Mouse (Mus musculus) frontal cortex, postnatal 36 days (tissue): ENCODE measurements around the gene Dpm3.
A peak's percentile ranks its signal among the peaks of the same experiment; 100 is the strongest.

Source experiments
- DNase-seq, 2 experiments: peaks; one replicate each; pipeline ENCODE4 v3.0.0; 2022; ENCODE audit warnings: low spot score in 2 of 2

The Dpm3 gene

DNA sequence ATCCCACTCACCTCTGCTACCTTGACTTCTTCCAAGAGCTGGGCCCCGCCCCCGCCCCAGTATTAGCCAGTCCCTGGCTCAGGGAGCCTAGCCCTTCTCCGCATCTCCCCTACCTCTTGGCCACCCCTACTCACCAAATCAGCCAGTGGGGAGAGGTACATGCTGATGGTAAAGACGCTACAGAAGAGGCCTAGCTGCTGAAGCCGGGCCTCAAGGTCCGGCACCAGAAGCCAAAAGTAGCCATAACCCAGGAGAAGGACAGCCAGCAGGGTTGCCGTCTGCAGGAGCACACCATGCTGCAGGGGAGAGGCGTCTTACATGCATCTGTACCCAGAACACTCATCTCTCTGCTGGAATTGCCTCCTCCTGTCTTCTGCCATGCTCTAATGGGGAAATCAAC lies 9.8 kb downstream of the Dpm3 start:
- DNase-seq = no peak

DNA sequence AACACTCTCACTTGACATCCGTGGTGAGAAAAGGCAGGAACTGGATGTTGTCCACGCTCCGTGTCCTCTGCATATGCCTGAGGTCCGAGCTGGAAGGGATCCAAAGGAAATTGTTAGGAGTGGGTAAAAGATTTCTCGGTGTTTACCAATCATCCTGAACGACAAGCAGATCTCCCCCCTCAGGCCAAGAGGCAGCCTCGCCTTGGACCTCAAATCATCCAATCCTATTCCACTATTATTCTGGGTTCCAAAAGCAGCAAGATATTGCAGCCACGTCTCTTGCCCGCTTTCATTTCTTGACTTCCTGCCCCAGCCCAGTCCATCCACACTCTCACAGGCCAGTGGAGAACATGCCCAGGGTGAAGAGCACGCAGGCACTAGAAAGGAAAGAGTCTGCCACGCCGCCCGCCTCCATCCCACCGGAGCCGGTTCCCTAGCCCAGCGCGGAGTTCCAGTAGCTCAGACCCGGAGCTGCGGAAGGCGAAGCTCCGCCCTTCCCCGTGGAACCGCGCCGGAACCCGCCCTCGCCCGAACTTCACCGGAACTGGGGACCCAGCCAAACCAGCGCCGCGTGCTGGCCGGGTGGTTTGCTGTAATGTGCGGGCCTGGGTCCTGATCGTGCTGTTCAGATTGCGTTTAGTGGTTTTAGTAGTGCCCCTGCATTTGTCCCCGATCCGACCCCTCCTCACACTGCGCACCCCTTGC lies 11.0 kb downstream of the Dpm3 start, which contains the start of gene Slc50a1:
Slc50a1 (minus strand) TSS at position 520 of the 705 bp plus-strand sequence.
- DNase-seq = peak; percentile 81 to 88

DNA sequence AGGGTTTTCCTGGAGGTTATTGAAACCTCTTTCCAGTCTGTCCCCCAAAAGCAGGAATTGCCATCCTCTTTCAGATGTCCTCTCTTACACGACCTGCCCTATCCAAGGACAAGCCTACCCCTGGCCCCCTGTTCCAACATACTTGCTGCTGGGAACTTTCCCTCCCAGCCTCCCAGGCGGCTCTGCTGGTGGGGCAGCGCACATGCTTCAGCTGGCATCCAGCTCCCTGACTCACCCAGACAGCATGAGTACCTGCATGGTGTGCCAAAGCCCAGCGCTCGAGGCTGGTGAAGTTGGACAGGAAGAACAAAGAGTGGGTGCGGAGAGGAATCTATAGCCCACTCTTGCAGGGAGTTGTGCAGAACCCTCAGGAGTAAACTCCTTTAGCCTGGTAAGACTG lies 11.7 kb downstream of the Dpm3 start:
- peak; percentile 60 to 66 for DNase-seq

DNA sequence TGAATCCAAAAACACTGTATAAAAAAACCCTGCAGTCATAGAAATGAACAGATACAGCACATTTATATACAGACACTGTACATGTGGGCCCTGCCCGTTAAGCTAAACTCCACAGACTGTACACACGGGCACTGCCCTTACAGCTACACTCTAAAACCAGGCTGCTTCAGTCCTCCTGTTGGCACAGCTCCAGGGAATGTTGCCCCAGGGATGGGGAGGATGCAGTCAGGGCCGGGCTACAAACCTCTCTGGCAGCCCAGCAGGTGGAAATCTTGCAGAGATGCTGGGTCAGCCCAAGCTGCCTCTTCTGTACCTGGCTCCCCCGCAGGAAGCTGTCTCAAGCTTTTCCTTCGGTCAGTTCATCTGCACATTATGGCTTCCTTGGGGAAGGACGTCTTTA lies 12.6 kb downstream of the Dpm3 start:
- DNase-seq = no peak

DNA sequence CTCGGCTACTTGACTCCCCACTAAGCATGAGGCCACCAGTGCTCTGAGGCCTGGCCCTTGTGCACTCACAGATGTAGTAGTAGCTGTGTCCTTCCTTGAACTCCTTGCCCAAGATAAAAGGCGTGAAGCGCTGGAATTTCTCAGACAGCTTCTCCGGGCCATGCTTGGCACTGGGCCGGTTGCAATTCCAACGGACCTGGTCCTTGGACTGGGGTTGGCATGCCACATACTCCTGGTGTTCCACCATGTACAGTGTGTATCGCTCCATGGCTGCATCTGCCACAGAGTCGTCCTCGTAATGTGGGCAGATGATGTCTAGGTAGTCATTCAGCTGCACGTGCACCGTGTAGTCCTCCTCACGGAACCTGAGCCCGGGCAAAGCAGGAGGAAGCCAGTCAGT lies 16.9 kb downstream of the Dpm3 start:
- no peak for DNase-seq

DNA sequence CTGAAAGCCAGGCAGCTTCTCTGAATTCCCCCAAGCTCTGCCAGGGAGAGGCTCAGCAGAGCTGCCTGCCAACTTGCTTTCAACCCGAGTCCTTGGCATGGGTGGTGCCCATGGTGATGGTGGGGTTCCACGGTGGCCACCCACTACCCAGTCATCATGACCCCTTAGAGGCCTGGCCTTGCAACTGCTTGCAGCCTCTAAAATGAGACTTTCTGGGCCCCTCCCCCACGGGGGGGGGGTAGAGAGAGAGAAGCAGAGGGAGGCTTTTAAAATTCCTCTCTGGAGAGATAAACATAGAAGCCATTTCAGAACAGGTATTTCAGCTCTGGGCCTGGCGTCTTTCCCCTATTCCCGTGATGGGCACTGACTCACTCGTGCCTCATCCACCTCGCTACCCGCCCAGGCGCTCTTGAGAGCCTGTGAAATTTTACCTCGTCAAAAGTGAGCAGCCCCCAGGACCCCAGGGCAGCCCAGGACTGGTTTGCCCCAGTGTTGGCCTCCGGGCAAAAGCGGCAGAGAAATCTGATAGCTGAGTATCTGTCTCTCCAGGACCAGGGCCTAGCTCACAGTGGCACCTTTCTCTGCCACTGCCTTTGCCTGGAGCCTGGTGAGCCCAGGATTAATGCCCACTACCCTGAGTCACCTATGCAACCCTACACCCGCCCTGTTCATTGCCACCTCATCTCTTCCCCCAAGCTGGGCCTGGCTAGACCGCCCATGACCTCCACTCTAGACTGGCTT lies 18.3 kb downstream of the Dpm3 start:
- no peak for DNase-seq

DNA sequence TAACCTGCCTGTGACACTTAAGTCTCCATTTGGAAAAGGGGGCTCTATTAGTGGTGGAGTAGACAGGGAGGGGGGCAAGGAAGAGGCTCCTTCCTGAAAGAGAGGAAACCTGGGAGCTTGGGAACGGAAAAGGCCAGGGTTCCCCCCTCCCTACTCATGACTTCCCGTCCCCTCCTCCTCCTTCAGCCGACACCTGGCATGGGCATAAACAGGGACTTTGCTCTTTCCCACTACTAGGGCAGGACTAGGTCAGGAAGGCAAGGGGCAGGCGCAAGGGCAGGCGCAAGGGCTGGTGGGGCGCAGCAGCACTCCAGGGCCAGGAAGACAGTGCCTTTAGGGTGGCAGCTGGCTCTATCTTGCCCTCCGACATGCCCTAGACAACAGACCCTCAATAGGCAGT lies 18.9 kb downstream of the Dpm3 start:
- no peak for DNase-seq

DNA sequence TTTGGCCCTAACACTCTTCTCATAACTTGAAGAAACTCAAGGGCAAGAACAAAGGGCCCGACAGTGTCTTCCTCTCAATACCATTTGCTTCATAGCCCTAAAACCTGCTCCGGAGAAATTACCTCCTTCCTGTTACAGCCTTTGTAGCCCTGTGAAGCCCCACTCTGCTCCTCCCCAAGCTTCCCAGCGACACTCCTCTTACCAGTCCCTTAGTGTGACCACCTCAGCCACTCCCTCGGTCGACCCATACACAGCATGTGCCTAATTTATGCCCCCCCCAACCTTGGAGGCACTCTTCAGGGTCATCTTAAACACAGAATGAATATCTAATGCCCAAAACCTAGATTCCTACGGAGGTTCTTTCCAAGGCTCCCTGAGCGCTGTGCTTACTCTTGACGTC lies 19.5 kb downstream of the Dpm3 start:
- no peak for DNase-seq

DNA sequence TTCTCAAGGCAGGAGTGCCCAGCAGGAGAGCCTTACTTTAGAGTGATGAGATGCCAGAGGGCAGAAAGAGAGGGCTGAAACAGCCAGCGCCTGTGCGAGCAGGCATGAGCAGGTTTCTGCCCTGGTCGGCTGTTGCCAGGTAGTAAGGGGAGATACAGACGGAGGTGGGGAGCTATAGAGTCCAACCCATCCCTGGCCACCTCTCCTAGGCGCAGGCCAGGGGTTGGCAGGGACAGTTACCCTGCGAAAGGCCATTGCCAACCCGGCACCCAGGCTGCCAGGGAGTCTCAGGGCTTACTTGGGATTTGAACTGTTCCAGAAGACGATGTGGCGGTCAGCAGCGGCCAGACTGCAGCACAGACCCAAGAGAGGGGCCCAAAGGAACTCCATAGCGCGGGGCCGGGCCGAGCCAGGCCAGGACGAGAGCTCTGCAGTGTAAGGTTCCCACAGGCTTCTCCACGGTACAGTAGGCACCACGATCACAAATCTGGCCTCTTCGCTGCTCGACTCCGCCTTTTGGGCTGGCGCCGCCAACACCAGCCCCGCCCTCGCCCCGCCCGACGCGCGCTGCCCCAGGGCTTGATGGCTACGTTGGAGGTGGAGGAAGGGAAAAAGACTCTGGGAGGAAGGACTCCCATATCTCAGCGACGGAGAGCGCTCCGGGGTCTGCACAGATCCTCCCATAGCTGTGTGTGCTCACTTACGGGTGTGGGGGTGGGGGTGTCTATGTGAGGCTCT lies 20.2 kb downstream of the Dpm3 start:
- peak; percentile 75 for DNase-seq

DNA sequence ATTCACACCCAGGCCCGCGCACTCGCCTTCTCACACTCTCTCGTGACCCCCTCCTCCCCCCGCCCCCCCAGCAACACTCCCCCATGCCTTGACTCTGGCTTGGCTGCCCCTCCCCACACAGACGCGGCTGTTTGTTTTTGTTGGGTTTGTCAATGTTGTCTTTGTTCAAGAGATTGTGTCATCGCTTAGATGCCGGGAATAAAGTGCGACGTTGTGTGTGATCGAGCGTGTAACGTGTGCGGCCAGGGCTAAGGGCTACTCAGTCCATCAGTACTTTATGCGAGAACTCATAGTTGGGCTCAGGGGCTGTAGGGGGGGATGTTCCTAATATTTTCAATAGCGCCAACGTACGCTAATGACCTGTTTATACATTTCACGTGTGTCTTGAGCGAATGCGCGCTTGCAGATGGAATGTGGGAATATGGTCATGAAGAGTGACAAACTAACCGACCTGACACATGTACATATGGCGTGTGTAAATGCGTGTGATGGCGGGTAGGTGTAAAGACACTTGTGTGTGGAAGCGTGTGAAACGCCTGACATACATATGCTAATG lies 21.0 kb downstream of the Dpm3 start:
- DNase-seq = no peak

DNA sequence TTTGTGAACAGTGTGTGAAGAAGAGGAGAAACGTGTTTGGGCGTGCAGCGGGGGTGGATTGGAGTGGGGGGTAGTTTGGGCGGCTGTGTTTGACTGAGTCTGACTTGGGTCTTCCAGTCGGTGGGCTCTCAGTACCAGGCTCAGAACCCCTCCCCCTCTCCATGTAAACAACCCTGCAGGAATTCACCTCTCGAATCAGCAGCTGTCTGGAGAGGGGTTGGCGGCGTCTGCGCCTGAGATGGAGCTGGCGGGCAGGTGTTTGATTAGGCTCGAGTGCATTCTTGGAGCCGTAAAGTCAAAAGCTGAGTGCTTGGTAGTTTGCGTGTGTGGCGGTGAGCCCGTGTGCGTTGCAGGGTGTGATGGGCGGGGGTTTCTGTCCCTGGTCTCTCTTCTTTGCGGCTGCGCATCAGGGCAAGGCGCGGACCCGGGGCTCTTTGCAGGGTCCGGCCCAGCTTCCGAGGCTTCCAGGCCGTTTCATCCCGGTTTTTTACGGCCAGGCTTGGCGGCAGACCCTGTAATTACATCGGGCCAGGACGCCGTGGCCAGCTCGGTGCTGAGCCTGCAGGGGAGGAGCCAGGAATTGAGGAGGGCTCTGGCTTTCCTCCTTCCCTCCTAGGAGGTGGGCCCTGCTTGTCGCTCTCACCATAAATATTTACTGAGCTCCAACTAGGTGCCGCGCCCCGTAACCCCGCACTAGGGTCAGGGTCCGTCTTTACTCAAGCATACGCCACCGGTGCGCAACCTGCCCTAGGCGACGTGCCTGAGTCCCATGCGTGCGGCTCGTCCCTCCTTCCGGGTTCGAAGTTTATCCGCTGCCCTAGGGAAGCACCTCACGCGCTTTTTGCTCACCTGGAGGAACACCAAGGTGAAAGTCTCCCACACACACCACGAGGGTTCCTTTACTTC lies 21.7 kb downstream of the Dpm3 start, which contains the start of gene Efna1:
Efna1 (minus strand) TSS at position 537 of the 906 bp plus-strand sequence.
- DNase-seq = no peak

DNA sequence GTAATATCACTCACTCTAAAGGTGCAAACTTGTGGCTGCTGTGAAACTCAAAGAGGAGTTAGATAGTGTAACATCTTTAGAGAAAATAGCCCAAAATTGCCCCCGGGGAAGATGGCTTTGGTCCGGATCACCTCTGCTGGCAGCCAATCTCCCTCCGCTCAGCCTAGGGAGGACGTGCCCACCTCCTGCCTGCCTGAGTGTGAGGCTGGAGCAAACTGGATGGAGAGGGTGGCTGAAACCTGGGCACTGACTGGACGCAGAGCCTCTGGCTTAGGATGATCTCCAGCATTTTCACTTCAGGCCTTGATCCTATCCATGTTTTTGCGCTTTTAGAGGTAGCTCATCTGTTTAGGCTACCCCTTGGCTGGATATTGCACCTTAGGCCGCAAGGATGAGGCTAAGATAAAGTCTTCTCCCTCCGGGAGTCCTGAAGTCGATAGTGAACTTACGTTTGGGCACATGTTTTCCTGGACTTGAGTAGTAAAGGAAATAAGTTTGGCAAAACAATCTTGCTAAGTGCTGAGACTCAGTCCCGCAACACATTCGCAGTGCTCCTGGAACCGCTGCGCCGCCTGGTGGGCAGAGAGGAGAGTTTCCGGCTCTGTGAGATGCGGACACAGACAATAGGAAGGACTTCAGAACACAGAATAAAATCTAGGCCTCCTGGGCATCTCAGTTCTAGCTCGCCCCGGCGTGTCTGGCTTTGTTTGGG lies 22.6 kb downstream of the Dpm3 start:
- peak; percentile 81 to 82 for DNase-seq

DNA sequence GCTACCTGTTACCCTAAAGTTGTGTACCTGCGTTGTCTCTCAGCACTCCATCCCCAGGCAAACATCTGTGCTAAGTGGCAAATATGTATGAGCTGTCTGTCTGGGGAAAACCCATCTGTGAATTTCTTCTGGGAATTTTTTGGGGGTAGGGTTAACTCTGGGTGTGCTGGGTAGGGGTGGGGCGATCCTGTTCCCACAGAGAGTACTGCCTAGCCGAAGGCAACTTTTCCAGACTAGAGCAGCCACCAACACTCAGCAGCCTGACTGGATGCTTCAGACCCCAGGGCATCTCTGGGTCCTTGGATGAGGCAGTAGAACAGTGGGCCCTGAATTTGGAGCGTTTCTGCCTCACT lies 23.1 kb downstream of the Dpm3 start:
- no peak for DNase-seq

DNA sequence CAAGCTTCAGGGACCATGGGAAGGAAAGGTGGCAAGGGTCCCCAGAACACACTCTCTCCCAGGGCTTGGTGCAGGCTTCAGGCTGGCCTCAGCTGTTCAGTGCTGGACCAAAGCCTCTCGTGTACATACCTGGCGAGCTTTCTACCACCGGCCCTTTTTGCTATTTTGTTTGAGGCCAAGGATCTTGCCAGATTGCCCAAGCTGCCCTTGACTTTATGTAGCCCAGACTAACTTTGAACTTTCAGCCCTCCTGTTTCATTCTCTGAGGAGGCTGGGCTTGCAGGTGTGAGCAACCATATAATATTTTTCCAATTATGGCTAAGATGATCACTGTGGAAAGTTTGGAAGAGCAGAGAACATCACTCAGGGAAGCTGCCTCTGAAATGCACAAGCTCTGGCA lies 25.1 kb downstream of the Dpm3 start:
- no peak for DNase-seq

DNA sequence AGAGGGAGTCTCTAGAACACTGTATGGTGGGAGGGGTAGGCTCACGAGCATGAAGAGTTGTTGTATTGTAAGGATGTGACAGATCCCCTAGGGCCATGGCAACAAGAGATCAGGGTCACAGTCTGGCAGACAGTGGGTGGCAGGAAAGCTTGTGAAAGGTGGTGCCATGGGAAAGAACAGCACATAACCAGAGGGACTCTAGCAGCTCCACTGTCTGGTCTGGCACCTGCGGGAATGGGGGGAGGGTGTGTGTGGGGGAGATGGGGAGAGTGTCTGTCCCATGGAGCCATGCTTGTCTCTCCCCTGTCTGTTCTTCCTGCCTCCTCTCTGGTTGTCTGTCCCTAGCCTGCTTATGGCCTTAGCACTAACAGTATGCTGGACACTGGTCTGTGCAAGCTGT lies 26.4 kb downstream of the Dpm3 start:
- DNase-seq = no peak

DNA sequence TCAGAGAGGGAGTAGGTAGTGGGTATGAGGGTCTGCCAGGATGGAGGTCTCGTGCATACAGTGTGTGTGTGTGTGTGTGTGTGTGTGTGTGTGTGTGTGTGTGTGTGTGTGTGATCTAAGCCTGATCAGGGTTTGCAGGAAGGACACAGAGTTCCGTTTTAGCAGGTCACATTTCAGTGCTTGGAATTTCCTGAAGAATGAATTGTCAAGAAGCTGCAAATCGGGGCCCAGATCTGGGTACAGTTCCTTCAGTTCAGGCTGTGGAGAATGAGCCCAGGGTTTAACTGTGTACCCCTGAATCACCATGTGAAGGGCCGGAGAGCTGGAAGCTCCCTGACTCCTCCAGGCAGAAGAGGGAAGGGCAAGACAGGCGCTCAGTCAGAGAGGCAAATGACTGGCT lies 28.1 kb downstream of the Dpm3 start:
- DNase-seq = no peak

DNA sequence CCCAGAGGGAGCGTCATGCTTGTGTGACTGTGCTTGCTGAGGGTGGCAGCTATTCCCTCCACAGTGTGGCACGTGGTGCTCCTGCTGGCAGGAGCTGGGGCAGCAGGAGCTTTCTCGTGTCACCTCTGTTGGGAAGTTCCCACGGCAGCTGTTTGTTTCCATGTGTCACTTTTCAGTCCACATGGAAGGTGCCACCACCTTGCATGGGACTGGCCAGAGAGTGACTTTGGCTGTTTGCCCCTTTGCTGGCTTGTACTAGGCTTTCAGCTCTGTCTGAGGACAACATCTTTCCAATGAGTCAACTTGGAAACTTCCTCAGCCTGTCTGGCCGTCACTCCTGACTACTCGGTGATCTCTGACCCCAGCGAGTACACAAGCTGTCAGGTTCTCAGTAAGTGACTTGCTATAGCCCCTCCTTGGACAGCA lies 29.4 kb downstream of the Dpm3 start:
- peak in 1 of 2 experiments; percentile 25 for DNase-seq

DNA sequence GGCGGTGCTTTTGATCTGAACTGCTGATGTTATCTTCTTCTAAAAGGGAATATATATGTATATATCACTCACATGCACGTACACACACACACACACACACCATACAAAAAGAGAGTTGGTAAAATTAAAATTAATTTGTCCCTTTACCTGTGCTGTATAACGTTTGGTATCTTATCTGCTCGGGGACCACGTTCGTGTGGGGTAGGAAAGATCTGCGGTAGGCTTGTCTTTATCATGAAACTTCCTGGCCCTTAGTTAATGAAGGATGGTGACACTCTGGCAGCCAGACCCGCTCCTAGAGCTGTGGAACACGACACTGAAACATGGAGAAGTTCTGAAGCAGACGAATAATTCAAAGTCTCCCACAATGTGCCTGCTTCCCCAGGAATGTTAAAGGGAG lies 32.7 kb downstream of the Dpm3 start:
- no peak for DNase-seq

DNA sequence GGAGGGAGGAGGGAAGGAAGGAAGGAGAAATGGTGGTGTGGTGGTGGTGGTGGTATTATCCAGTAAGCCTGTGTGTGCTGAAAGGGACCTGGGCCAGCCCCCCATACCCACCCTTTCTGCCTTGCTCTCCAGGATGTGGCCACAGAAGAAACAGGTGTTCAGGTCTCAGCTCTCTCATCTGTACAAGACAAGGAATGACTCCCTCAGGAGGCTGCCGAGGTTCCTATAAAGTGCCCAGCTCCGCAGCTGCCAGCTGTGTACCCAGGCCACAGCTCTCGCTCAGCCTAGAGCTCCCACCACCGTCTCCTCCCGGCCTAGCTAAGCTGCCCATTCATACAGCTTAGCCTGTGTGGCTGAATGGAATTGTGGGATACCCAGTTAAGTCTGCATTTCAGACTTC lies 33.1 kb downstream of the Dpm3 start:
- DNase-seq = no peak

DNA sequence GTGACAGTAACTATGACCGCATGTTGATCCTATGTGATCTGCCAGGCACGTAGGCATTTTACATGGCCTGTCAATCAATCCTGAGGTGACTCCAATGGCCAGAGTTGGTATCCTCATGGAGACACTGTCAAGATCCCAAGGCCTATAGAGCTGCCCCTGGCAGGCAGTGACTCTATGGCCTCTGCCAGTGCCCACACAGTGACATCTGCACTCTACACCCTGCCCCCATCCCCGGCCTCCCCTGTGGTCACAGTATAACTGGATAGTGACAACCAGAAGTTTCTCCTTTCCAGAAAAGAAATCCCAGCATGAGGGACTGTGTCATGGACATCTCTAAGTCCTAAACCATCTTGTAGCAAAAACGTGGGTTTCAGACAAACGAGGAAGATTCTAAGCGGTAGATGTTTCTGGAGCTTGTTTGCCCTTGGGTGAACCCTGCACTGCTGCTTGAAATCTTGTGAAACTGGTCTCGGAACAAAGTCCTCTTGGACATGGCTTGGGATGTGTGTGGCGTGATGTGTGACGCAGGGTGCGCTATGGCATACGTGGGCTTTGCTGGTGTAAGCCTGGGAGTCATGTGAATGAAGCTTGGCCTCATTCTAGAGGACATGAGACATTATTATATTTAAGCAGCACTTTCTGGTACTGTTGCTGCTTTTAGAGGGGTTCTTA lies 34.2 kb downstream of the Dpm3 start:
- DNase-seq = no peak
